Mouse (Mus musculus): Measurements from ENCODE around the gene Stau1.
"Not testable (repeated sequence)": the region's sequence is repeated elsewhere in the genome, so short reads cannot be mapped to it uniquely, and the experiment has no call there.

Stau1 gene

GRCm38 (mm10) chr2:166995796-166996532, at the start of gene Stau1:
Gene Stau1, minus strand, starts transcription at chr2:166996299.
- peak; percentile 98 for DNase-seq (ENCODE audit: low spot score)

DNA sequence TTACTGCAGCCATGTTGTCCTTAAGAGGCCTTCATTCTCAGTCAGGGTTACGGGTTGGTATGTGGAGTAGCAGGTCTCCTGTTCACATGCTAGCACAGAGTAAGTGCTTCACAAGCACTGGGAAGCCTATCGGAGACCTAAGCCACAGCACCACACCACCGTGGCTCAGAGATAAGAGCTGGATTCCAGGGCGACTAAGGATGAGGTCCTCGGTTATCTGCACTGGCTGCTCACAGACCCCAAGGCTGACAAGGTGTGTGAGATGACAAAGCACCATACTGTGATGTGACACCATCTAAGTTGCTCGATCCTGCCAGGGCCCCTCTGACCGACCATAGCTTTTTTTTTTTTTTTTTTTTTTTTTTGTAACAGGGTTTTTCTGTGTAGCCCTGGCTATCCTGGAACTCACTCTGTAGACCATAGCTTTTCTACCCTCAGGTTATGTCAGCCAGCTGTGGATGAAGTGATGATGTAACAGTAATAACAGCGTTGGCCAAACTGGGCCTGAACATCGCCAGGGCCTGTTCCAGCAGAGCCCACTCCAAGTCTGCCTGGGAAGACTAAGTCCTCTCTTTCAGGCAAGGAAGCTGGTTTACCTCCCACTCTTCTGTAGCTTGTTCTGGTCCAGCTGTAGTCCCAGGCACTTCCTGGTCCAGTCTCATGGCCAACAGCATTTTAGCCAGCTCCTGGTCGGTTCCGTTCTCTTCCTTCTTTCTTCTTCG, 47.5 kb upstream of the Stau1 start:
- no peak for DNase-seq (ENCODE audit: low spot score)

DNA sequence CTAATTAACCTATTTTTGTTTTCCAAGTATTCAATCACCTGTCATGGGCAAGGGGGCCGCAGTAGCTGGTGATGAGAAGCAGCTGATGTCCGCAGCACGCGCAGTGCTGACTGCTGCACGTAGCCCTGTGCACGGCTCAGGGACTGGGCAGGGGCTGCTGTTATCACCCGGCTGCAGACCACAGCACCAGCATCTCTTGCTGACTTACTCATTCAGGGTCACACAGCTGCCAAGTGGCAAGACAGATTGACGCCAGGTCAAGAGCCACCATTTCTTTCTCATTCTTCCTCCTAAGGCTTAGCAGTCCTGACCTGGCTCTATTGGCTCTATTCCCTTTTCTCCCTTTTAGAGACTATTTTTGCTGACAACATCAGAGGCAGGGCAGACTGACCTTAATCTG, 43.3 kb upstream of the Stau1 start:
- DNase-seq (ENCODE audit: low spot score), result no peak

DNA sequence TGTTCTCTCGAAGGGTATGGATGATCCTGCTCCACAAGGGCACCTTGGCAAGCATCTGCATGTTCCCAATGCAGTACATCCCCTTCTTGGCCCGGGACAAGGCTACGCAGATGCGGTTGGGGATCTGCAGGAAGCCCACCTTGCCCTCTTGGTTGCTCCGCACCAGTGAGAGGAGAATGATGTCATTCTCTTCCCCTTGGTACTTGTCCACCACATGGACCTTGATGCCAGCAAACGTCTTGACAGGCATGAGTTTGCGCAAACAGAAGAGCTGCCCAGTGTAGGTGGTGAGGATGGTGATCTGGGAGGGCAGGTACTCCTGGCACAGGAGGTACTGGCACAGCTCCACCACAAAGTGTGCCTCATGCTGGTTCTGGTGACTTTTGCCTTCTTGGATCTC, 42.6 kb upstream of the Stau1 start:
- DNase-seq (ENCODE audit: low spot score), result no peak

- no peak for DNase-seq (ENCODE audit: low spot score)
Measured at GRCm38 (mm10) chr2:167038297-167038696, 42.2 kb upstream of the Stau1 start.

DNA sequence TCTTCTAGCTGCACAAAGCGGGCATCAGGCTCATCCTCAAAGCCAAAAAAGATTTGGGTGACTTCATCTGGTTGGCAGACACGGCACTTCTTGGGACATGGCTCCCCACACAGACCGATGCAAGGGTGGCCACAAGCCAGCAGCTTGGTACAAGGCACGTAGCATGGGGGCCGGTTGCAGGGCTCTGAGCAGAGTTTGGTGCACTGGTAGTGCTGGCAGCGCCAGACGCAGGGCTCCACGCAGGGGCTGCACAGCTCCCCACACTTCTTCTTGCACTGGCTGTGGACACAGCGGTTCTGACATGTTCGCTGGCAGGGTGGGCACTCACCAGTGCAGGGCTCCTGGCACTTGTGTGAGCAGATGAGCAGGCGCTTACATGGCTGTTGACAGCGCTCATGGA, 41.6 kb upstream of the Stau1 start:
- no peak for DNase-seq (ENCODE audit: low spot score)

DNA sequence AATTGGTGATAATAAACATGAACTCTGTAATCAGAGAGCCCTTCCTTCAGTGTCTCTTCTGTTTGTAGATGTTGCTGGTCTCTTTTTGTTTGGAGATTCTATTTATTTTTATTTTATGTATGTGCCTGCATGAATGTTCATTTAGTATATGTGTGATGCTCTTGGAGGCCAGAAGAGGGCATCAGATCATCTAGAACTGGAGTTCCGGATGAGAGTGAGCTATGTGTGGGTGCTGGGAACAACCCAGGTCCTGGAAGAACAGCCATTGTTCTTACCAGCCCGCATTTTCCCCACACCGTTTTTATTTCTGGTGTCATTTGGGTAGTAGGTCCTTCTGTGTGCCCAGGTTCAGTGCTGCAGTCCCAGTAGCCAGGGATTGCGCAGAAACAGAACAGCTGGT, 34.4 kb upstream of the Stau1 start:
- no peak for DNase-seq (ENCODE audit: low spot score)

GRCm38 (mm10) chr2:167028553-167028952, 32.5 kb upstream of the Stau1 start:
- no peak for DNase-seq (ENCODE audit: low spot score)

DNA sequence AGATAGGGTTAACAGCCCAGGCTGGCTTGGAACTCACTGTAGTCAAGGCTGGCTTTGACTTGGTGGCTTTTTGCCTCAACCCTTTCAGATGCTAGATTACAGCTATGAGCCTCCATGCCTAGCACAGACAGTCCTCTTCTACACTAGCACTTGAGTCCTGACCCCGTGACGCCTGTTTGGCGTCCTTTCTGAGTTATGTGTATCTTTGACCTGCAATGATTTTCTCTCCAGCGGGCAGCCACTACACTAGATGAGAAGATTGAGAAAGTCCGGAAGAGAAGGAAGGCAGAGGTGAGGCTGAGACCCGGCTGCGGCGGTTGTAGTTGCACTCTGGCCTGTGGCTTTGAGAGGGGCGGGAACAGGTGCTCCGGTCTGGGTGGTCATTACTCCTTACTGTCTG, 23.3 kb upstream of the Stau1 start:
- no peak for DNase-seq (ENCODE audit: low spot score)

- no peak for DNase-seq (ENCODE audit: low spot score)
Measured at GRCm38 (mm10) chr2:167015382-167015718, 19.3 kb upstream of the Stau1 start.

DNA sequence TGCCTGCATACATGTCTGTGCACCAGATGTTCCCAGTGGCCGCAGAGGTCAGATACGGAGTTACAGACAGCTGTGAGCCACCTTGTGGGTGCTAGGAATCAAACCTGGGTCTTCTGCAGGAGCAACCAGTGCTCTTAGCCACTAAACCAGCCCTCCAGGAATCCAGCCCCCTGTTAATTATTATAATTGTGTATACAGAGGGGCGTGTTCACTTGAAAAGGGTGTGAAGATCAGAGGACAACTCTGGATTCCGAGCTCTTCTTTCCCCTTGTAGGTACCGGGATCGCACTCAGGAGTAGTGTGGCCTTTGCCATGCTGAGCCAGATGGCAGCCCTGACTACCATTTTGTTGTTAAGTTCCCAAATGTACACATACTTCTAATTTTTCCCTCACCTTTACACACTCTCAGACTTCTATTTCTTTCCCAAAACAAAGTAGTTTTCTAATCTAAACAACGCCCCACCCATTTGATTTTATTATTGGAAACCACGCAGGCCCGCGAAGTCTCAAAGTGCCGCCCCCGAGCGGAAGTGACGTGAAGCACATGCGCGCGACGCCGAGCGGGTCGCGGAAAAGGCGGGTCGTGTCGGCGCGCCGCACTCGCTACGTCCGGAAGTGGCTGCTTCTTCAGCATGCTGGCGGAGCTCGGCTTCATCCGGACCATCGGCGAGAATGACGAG, 18.7 kb upstream of the Stau1 start, which contains the start of gene Ddx27:
Gene Ddx27 (plus strand): TSS at position 492 of the 680 bp plus-strand sequence.
- peak; percentile 93 for DNase-seq (ENCODE audit: low spot score)

GRCm38 (mm10) chr2:167010546-167010945, 14.4 kb upstream of the Stau1 start:
- no peak for DNase-seq (ENCODE audit: low spot score)

DNA sequence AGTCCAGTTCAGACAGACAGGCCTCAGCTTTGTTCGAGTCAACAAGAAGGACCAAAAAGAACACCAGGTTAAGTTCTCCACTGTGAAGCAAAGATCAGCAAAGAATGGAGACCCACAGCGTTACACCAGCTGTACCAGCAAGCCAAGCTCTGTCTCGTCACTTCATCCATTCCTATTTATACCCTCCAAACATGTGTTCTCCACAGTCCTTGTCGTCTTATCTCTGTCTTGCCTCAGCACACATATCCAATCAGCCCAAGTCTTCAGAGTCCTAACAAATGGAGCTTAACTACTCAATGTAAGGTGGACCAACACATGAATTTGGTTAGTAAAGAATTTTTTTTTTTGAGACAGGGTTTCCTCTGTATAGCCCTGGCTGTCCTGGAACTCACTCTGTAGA, 13.4 kb upstream of the Stau1 start:
- DNase-seq (ENCODE audit: low spot score), result no peak

GRCm38 (mm10) chr2:167007565-167007964, 11.5 kb upstream of the Stau1 start:
- not testable (repeated sequence) for DNase-seq (ENCODE audit: low spot score)

DNA sequence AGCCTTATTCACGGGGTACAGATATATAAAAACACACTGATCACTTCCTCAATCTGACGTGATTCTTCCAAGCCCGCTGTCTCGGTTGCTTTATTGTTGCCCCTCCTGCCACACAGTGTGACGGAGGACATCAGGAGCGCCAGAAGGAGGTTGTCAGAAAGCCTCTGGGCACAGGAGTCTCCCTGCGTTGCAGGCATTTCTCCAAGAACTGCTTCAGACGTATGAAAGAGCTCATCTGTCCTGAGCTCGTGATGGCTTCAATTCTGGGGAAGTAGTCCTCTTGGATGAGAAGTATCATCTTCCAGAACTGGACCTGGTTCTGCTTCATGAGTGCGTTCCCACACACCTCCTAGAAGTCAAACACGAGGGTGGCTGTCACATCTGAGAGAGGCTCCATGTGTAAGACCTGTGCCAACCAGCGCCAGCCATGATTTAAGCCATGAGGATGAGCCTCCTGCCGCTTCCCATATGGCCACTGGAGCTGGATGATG, 10.9 kb upstream of the Stau1 start:
- no peak for DNase-seq (ENCODE audit: low spot score)

- no peak for DNase-seq (ENCODE audit: low spot score)
Measured at GRCm38 (mm10) chr2:167006355-167006754, 10.3 kb upstream of the Stau1 start.

DNA sequence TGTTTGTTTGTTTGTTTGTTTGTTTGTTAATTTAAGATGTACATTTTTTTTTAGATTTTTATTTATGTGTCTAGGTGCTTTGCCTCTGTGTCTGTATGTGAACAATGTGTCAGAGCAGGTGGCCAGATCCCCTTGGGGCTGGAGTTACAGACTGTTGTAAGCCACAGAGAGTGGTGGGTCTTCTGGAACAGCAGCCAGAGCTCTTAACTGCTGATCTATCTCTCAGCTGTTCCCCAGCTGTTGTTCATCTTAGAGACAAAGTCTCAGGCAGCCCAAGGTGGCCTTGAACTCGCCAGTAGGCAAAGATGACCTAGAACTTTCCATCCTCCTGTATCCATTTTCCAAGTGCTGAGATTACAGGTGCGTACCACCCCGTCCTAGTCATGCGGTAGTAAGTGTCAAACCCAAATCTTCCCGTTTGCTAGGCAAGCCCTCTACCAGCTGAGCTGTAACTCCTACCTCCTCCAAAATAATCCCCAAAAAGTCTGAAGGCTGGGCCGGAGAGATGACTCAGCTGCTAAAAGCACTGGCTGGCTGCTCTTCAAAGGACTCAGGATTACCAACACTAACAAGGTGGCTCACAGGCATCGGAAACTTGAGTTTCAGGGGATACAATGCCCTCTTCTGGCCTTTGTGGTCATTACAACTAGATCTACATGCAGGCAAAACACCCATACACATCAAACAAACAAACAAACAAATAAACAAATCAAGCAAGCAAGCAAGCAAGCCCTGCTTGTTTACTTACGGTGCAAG, 8.2 kb upstream of the Stau1 start:
- peak; percentile 82 for DNase-seq (ENCODE audit: low spot score)

GRCm38 (mm10) chr2:167001486-167001885, 5.4 kb upstream of the Stau1 start:
- no peak for DNase-seq (ENCODE audit: low spot score)

DNA sequence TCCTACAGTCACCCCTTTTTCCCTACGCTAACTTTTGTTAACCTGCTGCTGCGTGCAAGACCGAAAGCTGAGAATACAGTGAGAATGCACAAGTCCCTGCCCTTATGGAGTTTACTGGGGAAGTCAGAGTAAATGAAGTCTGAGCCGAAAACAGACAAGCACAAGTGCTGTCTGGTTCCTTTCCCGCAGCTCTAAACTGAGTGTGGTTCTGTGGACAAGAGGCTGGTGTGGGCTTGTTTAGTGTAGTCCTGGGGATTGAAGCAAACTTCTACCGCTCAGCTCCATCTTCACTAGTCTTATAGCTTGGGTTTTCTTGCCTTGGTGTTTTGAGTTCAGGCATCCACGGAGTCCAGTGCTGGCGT, 415 bp upstream of the Stau1 start:
- DNase-seq (ENCODE audit: low spot score), result no peak

- DNase-seq (ENCODE audit: low spot score), result peak; percentile 54
Measured at GRCm38 (mm10) chr2:166995021-166995795, 891 bp downstream of the Stau1 start.

GRCm38 (mm10) chr2:166991945-166992344, 4.2 kb downstream of the Stau1 start:
- DNase-seq (ENCODE audit: low spot score), result no peak
